Mouse (Mus musculus): ENCODE data around the gene Cacna1e.

The Cacna1e gene

GRCm38 (mm10) chr1:154839272-154839671 lies 45.0 kb downstream of the Cacna1e start:
- no peak for DNase-seq (ENCODE audit: low read depth, low spot score)

DNA sequence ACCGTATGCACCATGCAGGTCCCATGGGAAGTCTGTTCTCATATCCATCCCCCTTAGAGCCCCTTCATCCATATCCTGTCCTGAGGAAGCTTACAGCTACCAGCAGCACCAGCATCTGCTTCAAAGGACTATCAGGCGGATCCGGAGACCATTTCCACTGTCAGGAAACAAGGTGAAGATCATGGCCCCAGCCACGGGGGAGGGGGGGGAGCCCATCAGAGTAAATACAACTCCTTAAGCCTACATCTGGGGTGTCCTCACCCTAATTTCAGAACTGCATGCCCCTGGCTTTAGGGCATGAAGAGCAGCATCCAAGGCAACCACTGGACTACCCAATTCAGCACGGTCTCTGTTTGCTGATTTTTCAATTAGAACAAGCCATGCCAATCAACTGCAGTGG lies 47.8 kb downstream of the Cacna1e start:
- DNase-seq (ENCODE audit: low read depth, low spot score), result no peak

DNA sequence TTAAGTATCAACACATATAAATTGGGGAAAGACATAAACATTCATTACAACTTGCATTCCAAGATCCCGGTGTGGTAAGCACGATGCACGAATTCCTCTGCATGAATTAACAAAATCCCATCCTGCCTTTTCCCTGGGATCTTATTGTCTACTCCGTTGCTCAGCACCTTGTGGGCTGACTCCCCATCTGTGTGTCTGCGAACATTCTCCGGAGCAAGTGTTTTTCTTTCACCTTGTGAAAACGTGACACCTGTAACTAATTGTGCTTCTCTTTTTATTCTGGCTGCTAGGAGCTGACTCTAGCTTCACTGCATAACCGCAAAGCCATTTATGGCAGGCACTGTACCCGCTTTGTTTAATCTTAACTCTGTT lies 52.1 kb downstream of the Cacna1e start:
- no peak for DNase-seq (ENCODE audit: low read depth, low spot score)

DNA sequence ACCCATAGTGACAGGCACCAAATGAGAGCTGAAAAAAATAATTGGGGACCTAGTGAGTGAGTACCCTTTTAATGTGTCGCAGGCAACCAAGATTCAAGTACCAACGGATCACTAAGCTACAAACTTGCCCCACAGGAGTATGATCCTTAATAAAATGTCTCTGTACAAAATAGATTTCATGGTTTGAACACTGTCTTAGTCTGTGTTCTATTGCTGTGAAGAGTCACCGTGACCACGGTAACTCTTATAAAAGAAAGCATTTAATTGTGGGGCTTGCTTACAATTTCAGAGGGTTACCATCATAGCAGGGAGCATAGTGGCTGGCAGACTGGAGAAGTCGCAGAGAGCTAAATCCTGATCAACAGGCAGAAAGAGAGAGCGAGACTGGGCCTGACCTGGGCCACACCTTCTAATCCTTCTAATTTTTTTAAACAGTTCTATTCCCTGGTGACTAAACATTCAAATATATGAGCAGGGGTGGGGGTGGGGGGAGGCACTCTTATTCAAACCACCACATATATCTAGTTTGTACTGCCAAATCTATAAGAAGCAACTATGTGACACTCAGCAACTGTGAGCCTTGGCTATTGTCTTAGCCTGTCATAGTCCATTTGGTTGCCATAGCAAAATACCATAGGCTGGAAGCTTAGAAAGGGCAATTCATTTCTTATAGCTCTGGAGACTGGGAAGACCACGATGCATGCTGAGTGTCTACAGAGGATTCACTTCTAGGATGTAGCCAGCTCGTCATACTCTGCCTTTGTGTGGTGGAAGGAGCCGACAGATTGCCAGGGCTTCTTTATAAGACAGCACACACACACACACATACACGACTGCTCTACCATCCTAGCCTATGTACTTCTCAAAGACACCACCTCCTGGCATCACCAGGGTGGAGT lies 52.8 kb downstream of the Cacna1e start:
- DNase-seq (ENCODE audit: low read depth, low spot score), result no peak

DNA sequence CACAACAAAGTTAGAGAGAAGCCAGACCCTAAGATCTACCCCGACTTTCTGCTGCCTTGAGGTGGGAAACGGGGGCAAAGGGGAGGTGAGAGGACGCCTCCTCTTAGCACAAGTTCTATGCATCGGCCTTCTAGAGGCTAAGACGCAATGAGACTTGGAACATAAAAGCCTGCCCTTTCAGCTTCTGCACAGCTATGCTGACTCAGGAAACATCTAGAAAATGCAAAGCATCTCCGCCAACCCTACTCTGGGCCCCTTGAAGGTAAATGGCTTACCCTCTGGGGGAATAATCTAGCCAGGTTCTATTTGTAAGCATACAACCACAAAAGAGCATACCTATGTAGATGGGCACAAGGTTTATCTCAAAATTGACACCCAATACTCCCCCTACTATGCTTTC lies 54.2 kb downstream of the Cacna1e start:
- no peak for DNase-seq (ENCODE audit: low read depth, low spot score)

GRCm38 (mm10) chr1:154823098-154823497 lies 61.2 kb downstream of the Cacna1e start:
- no peak for DNase-seq (ENCODE audit: low read depth, low spot score)

- no peak for DNase-seq (ENCODE audit: low read depth, low spot score)
These were observed 63.9 kb downstream of the Cacna1e start for GRCm38 (mm10) chr1:154820422-154820821.

DNA sequence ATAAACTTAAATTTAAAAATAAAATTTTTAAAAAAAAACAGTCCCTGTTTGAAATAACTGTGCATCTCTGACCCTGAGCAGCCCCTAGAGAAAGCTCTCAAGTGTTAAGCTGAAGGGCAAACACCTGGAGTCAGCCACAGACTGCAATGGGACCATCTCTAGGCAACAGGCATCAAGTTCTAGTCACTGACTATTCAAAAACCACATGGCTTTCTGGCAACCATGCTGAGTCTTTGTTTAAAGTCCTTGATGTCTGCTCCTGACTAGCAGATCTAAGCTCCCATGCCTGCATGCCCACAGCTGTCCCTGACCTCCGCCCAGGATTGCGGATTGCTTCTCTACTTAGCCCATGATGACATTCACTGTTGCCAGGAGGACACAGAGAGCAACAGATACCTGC lies 64.3 kb downstream of the Cacna1e start:
- DNase-seq (ENCODE audit: low read depth, low spot score), result no peak

- no peak for DNase-seq (ENCODE audit: low read depth, low spot score)
These were observed 65.6 kb downstream of the Cacna1e start for GRCm38 (mm10) chr1:154818742-154819141.

GRCm38 (mm10) chr1:154816836-154817235 lies 67.5 kb downstream of the Cacna1e start:
- DNase-seq (ENCODE audit: low read depth, low spot score), result no peak

DNA sequence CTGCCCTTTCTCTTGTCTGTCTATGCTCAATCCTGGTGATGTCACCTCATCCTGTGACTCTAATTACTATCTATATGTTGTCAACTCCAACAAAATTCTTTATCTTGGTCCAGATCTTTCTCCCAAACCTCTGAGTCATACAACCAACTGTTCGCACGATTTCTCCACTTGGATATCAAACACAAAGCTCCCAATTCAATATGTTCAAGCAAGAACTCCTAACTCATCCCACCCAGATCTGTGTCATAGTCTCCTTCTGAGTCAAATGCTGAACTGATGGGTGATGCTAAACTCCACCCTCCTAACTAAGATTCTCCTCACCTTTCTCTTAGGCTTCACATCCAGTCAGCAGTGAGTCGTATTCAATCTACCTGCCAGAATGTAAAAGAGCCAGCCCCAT lies 68.0 kb downstream of the Cacna1e start:
- DNase-seq (ENCODE audit: low read depth, low spot score), result no peak

- no peak for DNase-seq (ENCODE audit: low read depth, low spot score)
These were observed 78.6 kb downstream of the Cacna1e start for GRCm38 (mm10) chr1:154805742-154806141.

GRCm38 (mm10) chr1:154805038-154805437 lies 79.3 kb downstream of the Cacna1e start:
- no peak for DNase-seq (ENCODE audit: low read depth, low spot score)

DNA sequence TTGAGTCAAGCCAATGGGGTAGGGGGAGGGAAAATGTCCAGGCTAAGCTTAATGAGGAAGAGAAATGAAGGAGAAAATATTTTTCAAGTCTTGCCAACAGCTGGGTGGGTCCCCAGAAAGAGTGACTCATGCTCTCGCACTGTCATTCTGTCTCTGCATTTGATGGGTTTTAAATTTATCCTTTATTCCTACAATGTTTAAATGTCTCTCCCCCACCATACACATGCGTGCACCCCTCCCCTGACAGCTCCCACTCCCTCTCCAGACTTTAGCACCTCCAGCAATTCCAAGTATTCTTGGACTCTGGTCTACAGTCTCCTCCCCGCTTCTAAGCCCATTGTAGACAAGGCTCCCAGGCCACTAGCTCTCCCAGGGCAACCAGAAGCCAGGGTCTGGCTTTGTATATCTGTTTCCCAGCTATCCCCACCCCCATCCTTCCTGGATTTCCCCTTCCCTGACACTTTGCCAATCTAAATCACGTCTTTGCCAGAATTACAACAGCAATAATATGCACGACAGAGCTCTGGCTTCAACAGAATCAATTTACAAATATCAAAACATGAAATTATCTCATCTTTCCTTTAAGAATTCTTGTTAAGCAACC lies 81.9 kb downstream of the Cacna1e start:
- no peak for DNase-seq (ENCODE audit: low read depth, low spot score)

DNA sequence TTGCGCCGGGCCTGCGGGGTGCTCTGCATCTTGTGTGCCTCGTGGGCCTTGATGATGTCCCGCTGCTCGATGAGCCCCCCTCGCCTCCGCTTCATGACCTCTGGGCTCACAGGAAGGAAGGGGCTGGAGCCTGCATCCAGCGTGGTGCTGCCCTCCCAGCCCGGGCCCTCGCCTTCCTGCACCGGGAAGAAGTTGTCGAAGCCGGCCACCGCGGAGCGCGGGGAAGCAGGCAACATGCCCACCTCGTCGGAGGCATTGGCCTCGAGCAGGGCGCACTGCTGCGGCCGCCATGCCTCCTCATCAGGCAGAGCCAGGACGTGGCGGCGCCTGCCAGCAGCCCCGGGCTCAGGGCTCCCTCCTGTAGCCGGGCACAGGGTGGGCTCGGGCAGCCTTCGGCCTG lies 85.0 kb downstream of the Cacna1e start:
- DNase-seq (ENCODE audit: low read depth, low spot score), result no peak

- no peak for DNase-seq (ENCODE audit: low read depth, low spot score)
These were observed 85.5 kb downstream of the Cacna1e start for GRCm38 (mm10) chr1:154798771-154799170.

DNA sequence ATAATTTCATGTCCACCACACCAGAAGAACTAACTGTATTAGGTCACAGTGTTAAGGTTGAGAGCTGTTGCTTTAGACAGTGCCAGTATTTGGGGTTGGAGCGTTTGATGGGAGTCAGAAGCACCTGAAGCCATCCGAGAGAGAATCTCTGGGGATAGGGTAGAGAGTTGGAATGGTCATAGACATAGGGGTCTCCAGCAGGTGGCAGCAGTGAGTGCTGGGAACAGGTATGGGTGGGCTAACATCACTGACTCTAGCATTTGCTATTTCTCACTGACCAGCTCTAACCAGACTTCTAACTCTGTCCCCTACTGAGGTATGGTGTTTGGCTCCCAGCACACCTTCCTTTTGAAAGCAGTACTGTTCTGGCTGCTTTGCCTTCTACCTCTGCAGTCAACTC lies 87.6 kb downstream of the Cacna1e start:
- no peak for DNase-seq (ENCODE audit: low read depth, low spot score)

DNA sequence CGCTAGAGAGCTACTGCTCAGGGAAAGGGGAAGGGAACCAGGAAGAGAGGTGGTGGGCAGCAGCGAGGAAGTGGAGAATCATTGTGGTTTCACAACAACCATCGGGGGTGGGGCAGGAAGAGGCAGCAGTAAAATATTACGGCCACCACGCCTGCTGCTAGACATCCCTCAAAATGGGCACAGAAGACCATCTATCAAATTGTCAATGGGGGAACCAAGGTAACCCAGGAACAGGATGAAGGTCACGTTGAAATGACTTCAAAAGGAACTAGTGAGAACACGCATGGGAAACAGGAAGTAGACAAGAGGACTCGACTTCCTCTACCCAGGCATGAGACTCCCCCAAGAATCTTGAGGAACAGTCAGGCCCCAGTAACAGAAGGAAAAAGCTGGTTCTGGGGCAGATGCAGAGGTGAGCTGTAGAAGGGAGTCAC lies 89.8 kb downstream of the Cacna1e start:
- no peak for DNase-seq (ENCODE audit: low read depth, low spot score)

GRCm38 (mm10) chr1:154791544-154792174 lies 92.6 kb downstream of the Cacna1e start:
- no peak for DNase-seq (ENCODE audit: low read depth, low spot score)

- DNase-seq (ENCODE audit: low read depth, low spot score), result no peak
These were observed 95.8 kb downstream of the Cacna1e start for GRCm38 (mm10) chr1:154788491-154788890.

- DNase-seq (ENCODE audit: low read depth, low spot score), result peak; percentile 72
These were observed 96.2 kb downstream of the Cacna1e start for GRCm38 (mm10) chr1:154788069-154788468.

GRCm38 (mm10) chr1:154787418-154787817 lies 96.9 kb downstream of the Cacna1e start:
- DNase-seq (ENCODE audit: low read depth, low spot score), result no peak

DNA sequence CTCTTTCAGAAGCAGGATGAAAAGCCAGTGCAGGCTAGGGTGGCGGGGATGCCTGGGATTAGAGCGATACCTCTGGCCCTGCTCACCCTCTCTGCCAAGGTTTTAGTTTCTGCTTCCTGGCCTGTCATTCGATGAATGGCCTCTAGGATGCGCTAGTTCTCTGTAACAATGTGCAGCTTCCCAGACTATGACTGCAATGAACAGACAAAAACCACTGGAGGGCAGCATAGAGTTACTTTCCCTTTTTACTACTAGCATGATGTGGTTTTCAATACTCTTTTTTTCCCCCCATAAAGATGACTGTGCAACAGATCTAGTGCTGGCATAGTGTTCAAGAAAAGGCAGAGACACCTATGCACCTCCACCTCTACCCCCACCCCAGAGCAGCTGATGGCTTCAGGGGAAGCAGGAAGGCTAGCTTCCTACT lies 98.0 kb downstream of the Cacna1e start:
- peak; percentile 91 for DNase-seq (ENCODE audit: low read depth, low spot score)

All from 3T3-L1 (cell line).